9 mouse cellular contexts compared by ENCODE assay signal in genomic region chr1:172202894-172203522, GRCm38 (mm10). TPM values are rescaled to one million over a fixed set of nuclear protein-coding genes. Genes with fewer than 3 reads are reported as not detected.
DNase-seq lines count a peak whose midpoint lies in the region; ATAC-seq lines count a peak whose summit lies in the region.
"Had no signal": no experiment of that assay in that cellular context is flagged by ENCODE, and none has a peak within 500 bp of the region (broad histone marks: within the 10 kb centered on the region; RNA-seq: fewer than 3 reads in every experiment).

No protein-coding gene starts in this region.

- peak overlapping the region; percentile 94 for H3K27ac ChIP-seq in hindbrain, embryonic 16.5 days (ENCODE audit: low read depth, low read length)
- peak overlapping the region; percentile 86 for H3K27ac ChIP-seq in neural tube, embryonic 14.5 days (ENCODE audit: low read depth, low read length)

- peaks cover 68% of the 10 kb centered on the region for H3K4me1 ChIP-seq in hindbrain, embryonic 16.5 days (ENCODE audit: control insufficient read depth, insufficient read depth, low read depth, low read length)
- peaks cover 66% of the 10 kb centered on the region for H3K4me1 ChIP-seq in neural tube, embryonic 14.5 days (ENCODE audit: control insufficient read depth, insufficient read depth, low read length)

- peak; percentile 68 for DNase-seq in cerebellum, adult 11-12 months
- DNase-seq in right cerebral cortex, postnatal 10 days (ENCODE audit: low spot score in 2 of 2): peak; percentile 58 to 63
- no peak for DNase-seq in right cerebral cortex, postnatal 25 days
- DNase-seq in urinary bladder, postnatal 14 days (ENCODE audit: low spot score): no peak
- no peak for DNase-seq in thymus, postnatal 0 days (ENCODE audit: low spot score)

- no peak for ATAC-seq in cerebellum, adult (ENCODE audit: insufficient number of reproducible peaks, low FRiP score, low TSS enrichment)
- ATAC-seq in hindbrain, embryonic 16.5 days: peak; percentile 9; the same call in 1 of the 2 replicates
- peak; percentile 15; the same call in 1 of the 2 replicates for ATAC-seq in neural tube, embryonic 14.5 days (ENCODE audit: low read depth)

- 3% methylated on average over 2 of the region's 2 CpGs for WGBS in hindbrain, embryonic 16.5 days
- WGBS in neural tube, embryonic 14.5 days: 14% methylated on average over 2 of the region's 2 CpGs

- peak overlapping the region; percentile 56 for H3K9ac ChIP-seq in hindbrain, embryonic 16.5 days (ENCODE audit: low read depth, low read length)
- no peak overlapping the region for H3K9ac ChIP-seq in neural tube, embryonic 14.5 days (replicated peaks; ENCODE audit: low read depth, low read length)

- peak overlapping the region; percentile 88; the same call in 1 of the 2 replicates for H3K4me3 ChIP-seq in hindbrain, embryonic 16.5 days (ENCODE audit: low read length)
- H3K4me3 ChIP-seq in neural tube, embryonic 14.5 days (ENCODE audit: low read depth, low read length): no peak overlapping the region

- H3K36me3 ChIP-seq in hindbrain, embryonic 16.5 days (ENCODE audit: control insufficient read depth, insufficient read depth, low read length): peaks cover 20% of the 10 kb centered on the region
- peaks cover 23% of the 10 kb centered on the region for H3K36me3 ChIP-seq in neural tube, embryonic 14.5 days (ENCODE audit: control insufficient read depth, insufficient read depth, low read length)

- H3K27me3 ChIP-seq in hindbrain, embryonic 16.5 days (replicated peaks; ENCODE audit: control insufficient read depth, insufficient read depth, low read length): no peaks in the 10 kb centered on the region
- no peaks in the 10 kb centered on the region for H3K27me3 ChIP-seq in neural tube, embryonic 14.5 days (ENCODE audit: control insufficient read depth, insufficient read depth, low read length)

- peak overlapping the region; percentile 95 for H3K4me2 ChIP-seq in hindbrain, embryonic 16.5 days (ENCODE audit: low read length)
- peak overlapping the region; percentile 74 for H3K4me2 ChIP-seq in neural tube, embryonic 14.5 days (ENCODE audit: low read depth, low read length)

- no peaks in the 10 kb centered on the region for H3K9me3 ChIP-seq in hindbrain, embryonic 16.5 days (ENCODE audit: control insufficient read depth, low read length)
- H3K9me3 ChIP-seq in neural tube, embryonic 14.5 days (ENCODE audit: control insufficient read depth, low read length): no peaks in the 10 kb centered on the region

RNA-seq across cellular contexts. Expression of gene Pea15a, which starts 3.6 kb away (rescaled TPM):
- 538 and 563 TPM in 2 replicates for polyA plus RNA-seq in hindbrain, embryonic 16.5 days (2015; fragmentation: Nextera tagmentation; extraction: Ambion mirVana)
- 350 and 391 TPM in 2 replicates for polyA plus RNA-seq in neural tube, embryonic 14.5 days (2014; fragmentation: Nextera tagmentation; extraction: Ambion mirVana)
- polyA plus RNA-seq in thymus, postnatal 0 days (2015; fragmentation: Nextera tagmentation; extraction: Ambion mirVana): 31.1 and 32.8 TPM in 2 replicates

RNA-seq across cellular contexts. Expression of gene Casq1, which starts 16.7 kb away (rescaled TPM):
- 1.5 and 5.5 TPM in 2 replicates for polyA plus RNA-seq in hindbrain, embryonic 16.5 days (2015; fragmentation: Nextera tagmentation; extraction: Ambion mirVana)
- 1.4 and 1.6 TPM in 2 replicates for polyA plus RNA-seq in neural tube, embryonic 14.5 days (2014; fragmentation: Nextera tagmentation; extraction: Ambion mirVana)
- polyA plus RNA-seq in thymus, postnatal 0 days (2015; fragmentation: Nextera tagmentation; extraction: Ambion mirVana): 1.4 and 2.0 TPM in 2 replicates

RNA-seq across cellular contexts. Expression of gene Dcaf8, which starts 55.1 kb away (rescaled TPM):
- 86.6 and 91.6 TPM in 2 replicates for polyA plus RNA-seq in hindbrain, embryonic 16.5 days (2015; fragmentation: Nextera tagmentation; extraction: Ambion mirVana)
- polyA plus RNA-seq in neural tube, embryonic 14.5 days (2014; fragmentation: Nextera tagmentation; extraction: Ambion mirVana): 72.3 and 86.0 TPM in 2 replicates
- polyA plus RNA-seq in thymus, postnatal 0 days (2015; fragmentation: Nextera tagmentation; extraction: Ambion mirVana): 93.2 and 103 TPM in 2 replicates

RNA-seq across cellular contexts. Expression of gene Atp1a4, which starts 55.2 kb away (rescaled TPM):
- polyA plus RNA-seq in hindbrain, embryonic 16.5 days (2015; fragmentation: Nextera tagmentation; extraction: Ambion mirVana): 0.06 TPM in 1 of 2 replicates, not detected in the other
- polyA plus RNA-seq in neural tube, embryonic 14.5 days (2014; fragmentation: Nextera tagmentation; extraction: Ambion mirVana): not detected in 2 replicates
- polyA plus RNA-seq in thymus, postnatal 0 days (2015; fragmentation: Nextera tagmentation; extraction: Ambion mirVana): not detected in 2 replicates
- polyA plus RNA-seq: C2C12 had no signal

RNA-seq across cellular contexts. Expression of gene Igsf8, which starts 58.4 kb away (rescaled TPM):
- 84.7 and 88.3 TPM in 2 replicates for polyA plus RNA-seq in hindbrain, embryonic 16.5 days (2015; fragmentation: Nextera tagmentation; extraction: Ambion mirVana)
- polyA plus RNA-seq in neural tube, embryonic 14.5 days (2014; fragmentation: Nextera tagmentation; extraction: Ambion mirVana): 66.2 and 72.2 TPM in 2 replicates
- polyA plus RNA-seq in thymus, postnatal 0 days (2015; fragmentation: Nextera tagmentation; extraction: Ambion mirVana): 24.2 and 28.4 TPM in 2 replicates

Comparison
In these comparisons a context has a peak if more than half of its experiments do, and no peak if none do; other contexts are left out.
1. DNase-seq: peak in cerebellum, adult 11-12 months (single experiment) and right cerebral cortex, postnatal 10 days (2 of 2); none in right cerebral cortex, postnatal 25 days (single experiment), urinary bladder, postnatal 14 days (single experiment) and thymus, postnatal 0 days (single experiment).
2. RNA of gene Pea15a, which starts 3.6 kb away (polyA plus RNA-seq): 538 to 563 TPM in hindbrain, embryonic 16.5 days and 350 to 391 TPM in neural tube, embryonic 14.5 days; 31.1 to 32.8 TPM in thymus, postnatal 0 days; every median in the first group is over 10 times any median in the second.